Mouse (Mus musculus) heart, adult 2 months (tissue): ENCODE measurements around the gene Ppp1r16b.

Source experiments
- CTCF ChIP-seq: fragments of 200-600 bp; IDR thresholded peaks from 2 replicates; pipeline ENCODE4 v1.8.1; 2022; ENCODE audit warnings: antibody characterized with exemption, mild to moderate bottlenecking, moderate library complexity
- POLR2A ChIP-seq: fragments of 200-500 bp; IDR thresholded peaks from 2 replicates; pipeline ENCODE4 v1.6.1; 2011; ENCODE audit warnings: mild to moderate bottlenecking, low read depth, low read length, control low read depth; ENCODE audit not compliant: insufficient read depth

GRCm38 (mm10) chr2:158682344-158683037 lies 17.3 kb downstream of the Ppp1r16b start:
- TF ChIP-seq POLR2A = no peak
- no peak for TF ChIP-seq CTCF
